Mouse (Mus musculus) kidney, adult 11 months (tissue): ENCODE data around the gene Tppp2.
"Not testable (repeated sequence)": the region's sequence is repeated elsewhere in the genome, so short reads cannot be mapped to it uniquely, and the experiment has no call there.

ENCODE experiments used
- DNase-seq: peaks from one replicate; pipeline ENCODE4 v3.0.0; 2022

The Tppp2 gene

GRCm38 (mm10) chr14:51912391-51913061 is 5.7 kb upstream of the Tppp2 start:
- DNase-seq: peak; percentile 72

GRCm38 (mm10) chr14:51913062-51913959 is 4.9 kb upstream of the Tppp2 start:
- peak; percentile 91 for DNase-seq

- DNase-seq: peak; percentile 79
Observed at GRCm38 (mm10) chr14:51913960-51914762, 4.1 kb upstream of the Tppp2 start, which contains the start of gene Ndrg2. Ndrg2 (minus strand) TSS chr14:51914158.

GRCm38 (mm10) chr14:51915030-51915429 is 3.2 kb upstream of the Tppp2 start:
- DNase-seq: no peak

- DNase-seq: no peak
Observed at GRCm38 (mm10) chr14:51916539-51916938, 1.7 kb upstream of the Tppp2 start.

GRCm38 (mm10) chr14:51918966-51919365 is 741 bp downstream of the Tppp2 start:
- DNase-seq: no peak

GRCm38 (mm10) chr14:51921759-51922570 is 3.7 kb downstream of the Tppp2 start:
- DNase-seq: no peak

GRCm38 (mm10) chr14:51922571-51922865 is 4.3 kb downstream of the Tppp2 start, which contains the start of gene Rnase13:
Rnase13 (minus strand) TSS chr14:51922773.
- DNase-seq: no peak

GRCm38 (mm10) chr14:51922910-51923309 is 4.7 kb downstream of the Tppp2 start:
- DNase-seq: no peak

- no peak for DNase-seq
Observed at GRCm38 (mm10) chr14:51923492-51923891, 5.3 kb downstream of the Tppp2 start.

GRCm38 (mm10) chr14:51926930-51927329 is 8.7 kb downstream of the Tppp2 start:
- not testable (repeated sequence) for DNase-seq

GRCm38 (mm10) chr14:51929309-51929943 is 11.2 kb downstream of the Tppp2 start:
- peak; percentile 73 for DNase-seq

- DNase-seq: no peak
Observed at GRCm38 (mm10) chr14:51929968-51930367, 11.7 kb downstream of the Tppp2 start.

GRCm38 (mm10) chr14:51930824-51931223 is 12.6 kb downstream of the Tppp2 start:
- peak; percentile 61 for DNase-seq

GRCm38 (mm10) chr14:51932092-51933020 is 14.1 kb downstream of the Tppp2 start:
- no peak for DNase-seq

- no peak for DNase-seq
Observed at GRCm38 (mm10) chr14:51939005-51939404, 20.8 kb downstream of the Tppp2 start.

GRCm38 (mm10) chr14:51940944-51941560 is 22.8 kb downstream of the Tppp2 start:
- peak; percentile 52 for DNase-seq

- no peak for DNase-seq
Observed at GRCm38 (mm10) chr14:51941577-51941976, 23.4 kb downstream of the Tppp2 start.

- no peak for DNase-seq
Observed at GRCm38 (mm10) chr14:51942236-51942635, 24.0 kb downstream of the Tppp2 start.

- DNase-seq: no peak
Observed at GRCm38 (mm10) chr14:51943336-51943735, 25.1 kb downstream of the Tppp2 start.
